Mouse (Mus musculus) right cerebral cortex, adult 2 months (tissue): ENCODE results near the gene Foxo1.
A peak's percentile ranks its signal among the peaks of the same experiment; 100 is the strongest.

Source experiments
- DNase-seq, 2 experiments: peaks; one replicate each; pipeline ENCODE4 v3.0.0; 2021 to 2022; ENCODE audit warnings: low spot score in 2 of 2

The Foxo1 gene

DNA sequence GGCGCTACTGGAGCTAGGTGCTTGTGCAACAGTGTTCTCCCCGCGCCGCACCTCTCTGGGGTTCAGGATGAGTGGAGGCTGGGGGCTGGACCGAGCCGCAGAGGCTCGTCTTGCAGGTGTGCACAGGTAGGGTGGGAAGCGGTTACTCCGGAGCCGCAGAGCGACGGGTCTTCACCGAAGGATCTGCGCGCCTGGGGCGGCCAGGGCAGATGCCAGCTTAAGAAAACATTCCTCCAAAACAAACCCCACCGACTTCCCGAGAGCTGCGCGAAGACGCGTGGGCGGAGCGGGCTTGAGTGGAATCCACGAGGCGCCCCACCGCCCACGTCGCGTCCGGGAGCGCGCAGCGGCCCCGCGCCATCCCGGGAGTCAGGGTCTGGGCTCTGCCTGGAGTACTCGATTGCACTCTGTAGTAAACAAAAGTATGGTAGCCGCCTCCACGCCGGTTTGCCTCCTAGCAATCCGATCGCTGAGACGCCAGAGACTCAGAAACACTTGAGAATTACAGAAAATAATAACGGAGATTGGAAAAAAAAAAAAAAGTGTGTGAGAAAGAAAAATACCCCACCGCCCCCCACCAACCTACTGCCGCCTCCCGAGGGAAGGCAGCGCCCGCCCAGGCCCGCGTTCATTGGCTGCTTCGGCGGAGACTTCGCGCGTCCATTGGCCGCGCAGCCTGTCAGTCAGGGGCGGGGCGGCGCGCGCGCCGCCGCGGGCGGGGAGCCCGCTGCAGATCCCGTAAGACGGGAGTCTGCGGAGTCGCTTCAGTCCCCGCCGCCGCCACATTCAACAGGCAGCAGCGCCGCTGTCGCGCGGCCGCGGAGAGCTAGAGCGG, at the start of gene Foxo1:
Foxo1 (plus strand) TSS at position 685 of the 835 bp plus-strand sequence.
- peak; percentile 83 to 85 for DNase-seq

DNA sequence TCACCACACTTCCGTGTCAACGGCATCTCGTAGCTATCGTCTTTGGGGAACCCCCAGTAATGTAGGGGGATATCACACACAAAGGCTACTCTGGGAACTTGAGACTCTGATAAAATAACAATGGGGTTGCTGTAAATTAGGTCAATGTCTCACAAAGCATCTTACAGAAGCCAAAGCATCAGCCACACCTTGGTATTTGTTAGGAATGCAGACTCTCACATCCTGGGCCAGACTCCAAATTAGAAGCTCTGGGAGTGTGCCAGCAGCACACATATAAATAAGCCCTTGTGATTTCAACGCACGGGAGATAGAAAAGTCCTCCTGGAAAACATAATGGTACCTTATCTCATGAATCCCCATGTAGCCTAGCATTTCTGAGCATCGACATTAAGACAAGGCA, 49.3 kb upstream of the Foxo1 start:
- DNase-seq, result no peak

DNA sequence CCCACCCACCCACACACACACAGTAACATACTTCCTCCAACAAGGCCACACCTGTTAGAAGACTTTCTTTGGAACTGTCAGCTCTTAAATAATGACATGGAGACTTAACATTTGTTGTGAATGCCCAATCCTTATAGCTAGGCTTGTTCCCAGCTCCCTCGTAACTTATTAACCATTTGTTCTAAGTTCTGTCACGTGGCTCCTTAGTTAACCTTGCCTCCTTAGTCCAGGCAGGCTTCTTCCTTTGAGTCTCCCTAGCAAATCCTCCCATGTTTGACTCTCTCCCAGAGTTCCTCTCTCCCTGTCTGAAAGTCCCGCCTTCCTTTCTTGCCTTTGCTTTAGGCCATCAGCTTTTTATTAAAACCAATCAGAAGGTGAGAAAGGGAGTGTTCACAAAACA, 47.1 kb upstream of the Foxo1 start:
- DNase-seq, result no peak

DNA sequence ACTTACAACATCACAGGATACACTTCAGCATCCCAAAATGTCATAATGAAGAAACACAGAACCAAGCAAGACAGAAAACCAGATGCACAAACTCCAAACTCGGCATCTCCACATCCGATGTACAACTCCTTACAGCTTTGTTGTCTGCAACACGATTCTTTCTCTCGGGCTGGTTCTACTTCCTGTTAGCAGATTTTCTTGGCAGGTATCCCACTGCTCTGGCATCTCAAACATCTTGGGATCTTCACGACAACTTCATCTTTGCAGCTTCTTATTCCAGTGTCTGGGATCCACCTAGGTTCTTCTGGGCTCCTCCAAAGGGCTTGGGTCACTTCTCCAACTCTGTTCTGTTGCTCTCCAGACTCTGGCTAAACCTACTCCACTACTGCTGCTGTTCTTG, 46.2 kb upstream of the Foxo1 start:
- no peak for DNase-seq

DNA sequence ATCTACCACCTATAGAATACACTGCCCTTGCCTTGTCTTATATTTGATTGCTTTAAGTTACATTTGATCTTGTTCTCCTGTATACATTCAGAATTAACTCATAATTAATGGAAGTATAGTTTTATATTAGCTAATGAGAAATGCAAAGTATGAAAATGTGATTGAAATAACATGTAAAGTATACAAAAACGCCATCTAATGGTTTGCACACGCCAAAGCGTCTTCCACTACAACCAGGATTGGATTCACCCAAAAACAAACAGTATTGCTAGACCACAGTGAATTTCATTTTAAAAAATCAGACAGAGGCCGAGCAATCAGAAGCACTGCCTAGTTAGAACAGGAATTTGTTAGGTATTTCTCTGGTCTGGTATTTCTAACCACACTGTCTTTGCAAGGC, 31.6 kb upstream of the Foxo1 start:
- no peak for DNase-seq

DNA sequence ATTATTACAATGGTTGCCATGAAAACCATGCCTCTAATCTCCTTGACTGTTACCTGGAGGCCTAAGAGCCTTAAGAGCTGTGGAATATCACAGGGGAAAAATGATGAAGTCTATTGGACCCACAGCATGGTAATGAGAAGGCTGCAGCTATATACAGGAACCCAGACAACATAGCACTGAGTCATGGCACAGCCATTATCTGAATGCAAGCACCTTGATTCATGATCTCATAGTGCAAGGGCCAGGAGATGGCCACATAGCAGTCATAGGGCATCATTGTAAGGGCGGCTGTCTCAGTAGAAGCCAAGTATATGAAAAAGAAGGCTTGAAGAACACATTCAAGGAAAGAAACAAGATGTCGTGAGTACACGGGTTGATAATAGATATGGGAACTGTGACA, 31.0 kb upstream of the Foxo1 start:
- no peak for DNase-seq

DNA sequence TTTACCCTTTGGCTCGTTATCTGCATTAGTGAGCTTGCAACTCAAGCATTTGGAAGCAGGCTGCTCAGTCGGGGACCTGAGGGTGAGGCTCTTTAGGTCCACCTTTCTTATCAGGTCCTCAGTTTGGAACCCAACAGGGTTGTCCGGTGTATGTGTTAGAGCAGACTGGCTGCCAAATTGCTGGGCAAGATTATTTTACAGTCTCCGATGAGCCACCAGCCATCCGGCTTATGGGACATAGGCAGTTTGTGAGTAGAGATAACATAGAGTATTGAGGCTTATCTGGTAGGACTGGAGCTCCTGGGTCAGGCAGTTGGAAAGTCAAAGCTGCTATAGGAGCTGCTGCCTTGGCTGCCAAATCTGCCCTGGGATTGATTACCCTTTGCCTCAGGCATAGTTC, 27.1 kb upstream of the Foxo1 start:
- DNase-seq, result no peak

DNA sequence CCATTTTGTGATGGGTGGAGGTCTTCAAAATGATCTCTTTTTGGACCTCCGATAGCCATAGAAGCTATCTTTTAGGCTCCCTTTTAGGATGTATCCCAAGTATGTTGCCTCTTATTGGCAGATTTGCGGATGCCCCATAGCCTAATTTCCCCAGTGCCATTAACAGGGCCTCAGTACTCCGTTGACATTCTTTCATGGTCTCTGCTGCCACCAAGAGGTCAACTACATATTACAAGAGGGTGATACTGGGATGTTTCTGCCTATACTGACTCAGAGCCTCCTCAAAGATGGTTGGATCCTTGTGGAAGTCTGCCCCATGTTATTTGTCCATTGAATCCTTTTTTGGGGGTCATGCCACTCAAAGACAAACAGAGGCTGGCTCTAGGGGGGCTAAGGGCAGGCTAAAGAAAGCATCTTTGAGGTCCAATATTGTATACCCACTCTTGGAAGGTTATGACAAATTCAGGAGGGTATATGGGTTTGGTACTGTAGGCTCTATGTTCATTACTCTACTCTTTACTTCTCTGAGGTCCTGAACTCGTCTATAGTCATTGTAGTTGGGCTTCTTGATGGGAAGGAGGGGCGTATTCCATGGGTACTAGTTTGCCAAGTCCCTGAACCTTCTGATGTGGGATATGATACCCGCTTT, 25.6 kb upstream of the Foxo1 start:
- peak; percentile 88 to 91 for DNase-seq

DNA sequence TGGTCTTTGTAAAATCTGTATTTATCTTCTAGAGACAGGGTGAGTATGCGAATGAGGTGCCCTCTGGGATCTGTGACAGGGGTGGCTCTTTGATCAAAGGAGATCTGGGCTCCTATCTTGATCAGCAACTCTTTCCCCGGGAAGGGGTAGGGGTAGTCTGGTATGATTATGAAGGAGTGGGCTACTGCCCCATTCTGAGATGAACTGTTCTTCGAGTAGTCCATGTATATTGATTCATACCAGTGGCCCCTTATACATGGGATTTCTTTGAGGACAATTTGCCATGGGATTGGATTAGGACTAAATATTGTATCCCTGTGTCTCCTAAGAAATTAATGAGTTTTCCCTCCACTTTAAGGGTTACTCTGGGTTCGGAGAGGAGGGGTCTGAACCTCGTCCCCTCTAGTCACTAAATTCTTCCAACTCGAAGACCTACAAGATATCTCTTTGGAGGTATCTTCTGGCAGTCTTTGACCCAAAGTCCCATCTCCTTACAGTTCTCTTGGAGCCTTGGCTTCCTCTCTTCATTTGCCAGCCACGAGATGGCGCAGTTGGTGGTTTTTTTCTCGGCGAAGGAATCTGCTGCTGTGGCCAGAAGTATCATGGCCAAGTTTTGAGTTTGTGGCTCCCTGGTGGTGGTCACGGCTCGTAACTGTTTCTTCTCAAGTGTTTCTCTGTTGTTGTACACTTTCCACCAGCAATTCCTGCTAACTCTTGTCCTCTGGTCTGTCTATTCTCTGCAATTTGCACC, 24.7 kb upstream of the Foxo1 start:
- no peak for DNase-seq

DNA sequence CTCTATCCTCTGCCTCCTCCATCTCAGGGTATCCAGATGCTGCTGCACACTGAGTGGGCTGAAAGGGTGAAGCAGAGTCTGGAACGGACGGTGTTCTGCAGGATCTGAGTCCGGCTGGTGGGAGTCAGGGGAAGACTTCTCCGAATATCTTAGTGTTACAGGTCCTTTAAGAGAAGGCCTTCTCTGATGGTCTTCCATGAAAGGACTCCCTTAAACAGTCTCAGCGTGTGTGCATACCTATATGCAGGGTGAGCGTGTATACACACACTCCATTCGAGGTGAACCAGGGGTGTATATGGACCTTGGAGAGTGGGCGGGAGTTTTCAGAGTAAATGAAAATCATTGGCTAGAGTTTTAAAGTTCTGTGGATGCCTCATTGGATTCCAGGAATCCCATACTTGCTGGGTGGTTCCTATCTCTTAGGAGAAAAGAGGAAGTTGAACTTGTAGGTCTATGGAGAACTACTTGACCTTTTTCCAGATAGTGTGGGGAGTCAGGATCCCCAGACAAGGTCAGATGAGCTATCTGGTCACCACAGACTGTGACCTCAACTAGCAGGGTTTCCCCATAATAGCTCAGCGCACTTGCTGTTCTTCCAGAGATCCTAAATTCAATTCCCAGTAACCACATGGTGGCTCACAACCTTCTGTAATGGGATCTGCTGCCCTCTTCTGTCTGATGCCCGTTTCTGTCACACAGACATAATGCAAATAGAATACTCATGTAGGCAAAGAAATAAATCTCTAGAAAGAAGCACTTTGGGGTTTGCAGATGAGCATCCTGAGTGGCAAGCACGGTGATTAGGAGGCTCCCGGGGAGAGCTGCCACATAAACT, 21.9 kb upstream of the Foxo1 start:
- no peak for DNase-seq

DNA sequence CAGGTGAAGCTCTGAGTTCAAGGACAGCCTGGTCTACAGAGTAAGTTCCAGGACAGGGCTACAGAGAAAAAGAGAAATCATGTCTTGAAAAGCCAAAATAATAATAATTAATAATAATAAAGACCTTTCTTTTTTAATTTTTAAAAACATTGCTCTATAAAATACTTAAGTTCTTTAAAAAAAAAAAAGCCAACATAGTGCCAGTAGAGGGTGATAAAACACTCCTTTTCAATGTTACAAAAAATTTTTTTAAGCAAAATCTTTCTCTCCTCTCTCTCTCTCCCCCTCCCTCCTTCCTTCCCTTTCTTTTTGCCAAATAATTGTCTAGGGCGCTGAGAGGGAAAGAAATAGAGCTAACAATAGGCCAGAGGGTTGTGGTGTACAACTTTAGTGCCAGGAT, 17.0 kb upstream of the Foxo1 start:
- no peak for DNase-seq

DNA sequence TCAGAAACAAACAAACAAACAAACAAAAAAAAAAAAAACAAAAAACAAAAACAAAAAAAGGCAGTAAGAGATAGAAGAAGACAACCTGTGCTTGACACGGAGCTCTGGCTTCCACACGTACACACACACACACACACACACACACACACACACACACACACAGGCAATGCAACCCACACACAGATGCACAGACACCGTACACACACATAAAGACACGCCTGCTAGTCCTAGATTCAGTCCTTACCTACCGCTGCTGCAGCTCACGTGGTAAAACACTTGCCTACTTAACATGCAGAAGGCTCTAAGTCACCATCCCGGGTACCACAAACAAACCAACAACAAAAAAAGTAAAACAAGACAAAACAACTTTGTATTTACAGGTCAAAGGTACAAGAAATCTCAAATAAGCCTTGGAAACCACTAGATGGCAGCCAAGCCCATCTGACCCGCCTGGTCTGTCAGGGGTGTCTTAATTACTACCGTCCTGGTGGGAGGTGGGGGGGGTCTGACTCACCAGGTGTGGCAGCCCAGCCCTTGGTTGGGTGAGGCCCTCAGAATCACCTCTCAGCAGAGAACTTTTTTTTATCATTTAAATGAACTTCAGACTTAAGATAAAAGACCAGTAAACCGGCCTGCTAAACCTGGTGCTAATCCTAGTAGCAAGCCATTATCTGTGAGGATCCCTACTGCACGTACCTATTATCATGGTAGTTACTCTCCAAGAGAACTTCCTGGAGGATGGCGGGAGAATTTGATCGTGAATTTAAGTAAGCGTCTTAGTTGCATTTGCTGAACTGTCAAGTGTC, 14.3 kb upstream of the Foxo1 start:
- no peak for DNase-seq

DNA sequence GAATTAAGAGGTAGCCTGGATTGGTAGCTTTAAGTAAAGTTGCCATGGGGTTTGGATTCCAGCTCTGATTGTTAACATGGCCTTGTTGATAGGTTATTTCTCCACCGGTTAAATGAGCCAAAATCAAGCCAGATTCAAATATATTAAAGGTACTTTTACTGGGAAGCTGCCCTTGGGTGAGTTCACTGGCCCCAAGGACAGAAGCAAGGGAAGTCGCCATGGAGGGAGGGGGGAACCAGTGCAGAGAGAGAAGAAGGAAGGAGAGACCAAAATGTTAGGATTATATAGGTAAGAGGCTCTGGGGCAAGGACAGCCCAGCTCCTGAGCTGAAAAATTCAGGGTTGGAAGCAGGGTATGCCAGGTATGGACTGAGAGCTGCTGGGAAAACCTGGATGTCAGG, 13.6 kb upstream of the Foxo1 start:
- DNase-seq, result no peak

DNA sequence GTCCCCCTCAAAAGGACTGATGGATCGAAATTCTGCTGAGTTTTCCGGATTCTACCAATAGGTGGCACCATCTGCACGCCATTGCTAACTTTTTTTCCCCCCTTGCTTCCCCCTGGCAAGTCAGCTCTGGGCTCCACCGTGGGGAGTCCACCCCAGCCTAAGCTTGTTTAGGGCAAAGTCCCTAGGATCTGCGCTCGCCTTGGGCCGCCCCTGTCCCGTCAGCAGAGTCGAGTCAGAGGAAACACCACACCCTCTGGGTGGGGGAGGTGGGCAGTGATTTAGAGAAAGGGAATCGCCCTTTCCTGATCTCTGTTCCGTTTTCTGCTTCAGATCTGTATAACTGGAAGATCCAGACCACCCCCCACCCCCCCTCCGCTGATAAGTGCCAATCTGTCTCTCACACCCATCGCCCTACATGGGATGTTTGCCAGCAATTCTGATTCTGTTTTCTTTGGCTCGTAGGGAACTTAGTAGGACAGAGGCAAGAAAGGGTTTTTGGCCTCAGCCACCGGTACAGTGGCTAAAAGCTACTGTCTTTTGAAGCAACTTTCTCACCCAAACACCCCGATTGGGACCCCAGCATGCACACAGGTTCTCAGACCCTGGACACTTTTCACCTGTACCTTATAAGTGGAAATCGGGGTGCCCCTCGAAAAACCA, 10.2 kb upstream of the Foxo1 start:
- DNase-seq, result peak in 1 of 2 experiments; percentile 51

DNA sequence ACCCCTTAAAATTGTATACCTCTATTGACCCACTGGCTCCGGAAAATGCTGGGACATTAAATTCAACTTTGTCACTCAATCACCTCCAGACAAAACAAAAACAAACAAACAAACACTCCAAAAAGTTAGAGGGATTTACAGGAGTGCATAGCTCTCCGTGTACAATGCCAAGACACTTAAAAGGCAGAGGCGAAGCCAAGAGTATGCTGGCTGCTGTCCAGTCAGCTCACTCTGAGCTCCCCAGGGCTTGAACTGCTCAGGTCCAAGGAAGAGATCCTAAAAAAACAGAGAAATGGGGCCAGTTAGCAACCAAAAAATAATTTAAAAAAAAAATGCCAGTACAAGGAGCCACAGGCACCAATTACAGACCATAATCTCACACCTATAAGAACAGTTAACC, 9.6 kb upstream of the Foxo1 start:
- no peak for DNase-seq

DNA sequence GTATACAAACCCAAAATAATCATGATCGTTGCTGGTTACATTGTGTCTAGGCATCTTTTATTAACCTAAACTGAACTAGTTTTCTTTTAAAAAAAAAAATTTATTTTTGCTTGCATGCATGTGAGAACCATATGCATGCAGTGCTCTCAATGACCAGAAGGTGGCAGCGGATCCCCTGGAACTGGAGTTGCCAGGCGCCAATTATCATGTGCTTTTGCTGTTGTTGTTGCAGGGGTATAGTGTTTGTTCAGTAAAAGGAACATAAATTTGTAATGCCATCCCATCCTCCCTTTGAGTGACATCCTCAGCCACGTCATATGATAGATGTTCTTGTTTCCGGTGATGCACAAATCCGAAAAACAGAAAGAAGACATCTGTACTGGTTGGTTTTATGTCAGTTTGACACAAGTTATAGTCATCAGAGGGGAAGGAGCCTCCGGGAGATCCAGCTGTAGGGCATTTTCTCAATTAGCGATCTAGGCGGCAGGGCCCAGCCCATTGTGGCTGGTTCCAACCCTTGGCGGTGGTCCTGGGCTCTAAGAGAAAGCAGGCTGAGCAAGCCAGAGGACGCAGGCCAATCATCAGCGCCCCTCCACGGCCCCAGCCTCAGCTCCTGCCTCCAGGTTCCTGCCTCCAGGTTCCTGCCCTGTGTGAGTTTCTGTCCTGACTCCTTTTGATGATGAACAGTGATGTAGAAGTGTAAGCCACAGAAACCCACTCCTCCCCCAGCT, 5.5 kb upstream of the Foxo1 start:
- peak; percentile 87 to 90 for DNase-seq

DNA sequence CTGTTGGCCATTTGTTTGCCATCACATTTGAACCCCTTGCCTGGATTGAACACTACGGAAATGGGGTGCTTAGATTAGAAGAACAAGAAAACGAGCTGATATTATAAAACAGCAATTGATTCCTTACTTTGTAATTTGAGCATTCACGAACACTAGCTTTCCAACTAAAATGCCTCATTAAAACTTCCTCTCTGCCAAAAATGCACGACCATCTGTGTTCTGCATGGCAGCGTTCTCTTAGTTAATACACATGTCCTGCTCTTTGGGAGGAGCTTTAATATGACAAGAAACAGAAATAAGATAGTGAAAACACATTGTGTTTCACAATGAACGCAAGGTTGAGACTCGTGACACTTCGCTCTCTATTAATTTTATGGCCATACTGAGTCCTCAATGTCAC, 3.8 kb upstream of the Foxo1 start:
- no peak for DNase-seq

DNA sequence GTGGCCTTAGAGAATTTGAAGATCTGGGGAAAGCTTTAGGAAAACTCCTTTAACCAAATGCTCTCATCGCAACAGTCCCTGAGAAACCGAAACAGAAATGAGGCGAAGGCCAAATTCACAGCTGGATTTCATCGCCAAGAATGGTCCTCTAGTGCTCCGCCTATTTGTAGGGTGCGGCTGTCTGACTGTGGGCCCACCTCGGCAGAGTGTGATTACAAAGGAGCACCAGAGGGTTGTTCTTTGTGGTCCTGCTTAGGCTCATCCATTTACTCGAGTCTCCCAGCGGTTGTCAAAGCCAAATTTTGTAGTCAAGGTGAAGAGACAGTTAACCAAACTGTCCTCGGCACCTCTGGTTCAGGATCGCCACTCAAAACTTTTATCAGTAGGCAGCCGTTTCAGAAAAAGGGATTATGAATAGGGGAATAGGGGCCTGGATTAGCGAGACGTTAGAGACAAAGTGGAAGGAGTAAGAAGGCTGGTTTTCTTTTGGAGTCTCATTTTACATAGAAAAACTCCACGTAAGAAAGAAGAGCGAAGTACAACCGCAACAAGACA, 1.5 kb upstream of the Foxo1 start:
- no peak for DNase-seq

DNA sequence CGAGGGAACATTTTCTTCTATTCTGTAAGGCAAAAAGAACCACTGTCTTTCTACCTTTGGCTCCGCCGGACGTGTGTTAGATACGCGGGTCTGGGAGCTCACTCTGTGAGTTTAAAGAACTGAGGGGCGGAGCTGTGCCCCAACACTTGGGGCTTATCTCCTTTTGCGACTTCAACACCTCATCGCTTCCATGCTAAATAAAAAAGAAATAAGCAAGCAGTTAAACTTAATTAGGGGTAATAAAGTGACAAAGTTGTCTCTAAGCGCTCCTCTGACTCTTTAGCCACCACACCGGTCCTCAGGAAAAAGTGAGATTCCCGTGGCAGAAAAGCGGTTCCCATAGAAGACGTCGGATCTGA, 864 bp upstream of the Foxo1 start:
- DNase-seq, result no peak

DNA sequence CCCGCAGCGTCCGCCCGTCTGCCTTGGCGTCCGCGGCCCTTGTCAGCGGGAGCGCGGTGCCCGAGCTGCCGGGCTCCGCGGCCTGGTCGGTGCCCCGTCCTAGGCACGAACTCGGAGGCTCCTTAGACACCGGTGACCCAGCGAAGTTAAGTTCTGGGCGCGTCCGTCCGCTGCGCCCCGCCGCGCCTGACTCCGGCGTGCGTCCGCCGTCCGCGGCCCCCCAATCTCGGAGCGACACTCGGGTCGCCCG, 276 bp downstream of the Foxo1 start:
- DNase-seq, result no peak
